Mouse (Mus musculus) left cerebral cortex, postnatal 4 days (tissue): ENCODE data around the gene Gm21822. TPM values are rescaled to one million over a fixed set of nuclear protein-coding genes. Genes with fewer than 3 reads are reported as not detected.
"Not testable (repeated sequence)": the region's sequence is repeated elsewhere in the genome, so short reads cannot be mapped to it uniquely, and the experiment has no call there.

Experiments
- DNase-seq: peaks from one replicate; pipeline ENCODE4 v3.0.0-alpha.2; 2022
- intact Hi-C: fragments of 180-260 bp; cut with DNase I; formaldehyde crosslinking; loops from one replicate; pipeline ENCODE4 v1.15.1; 2025
- total RNA-seq, 2 experiments: library from RNA; stranded (reverse); gene quantifications; 2 replicates each; pipeline ENCODE4 v1.2.3; 2021

The Gm21822 gene
- total RNA-seq, result not detected

- DNase-seq, intact Hi-C loops: not testable (repeated sequence)
Measured at GRCm38 (mm10) chrY:18654182-18654581, at the start of gene Gm21822. Gm21822 (plus strand) TSS chrY:18654482.
